Mouse (Mus musculus) liver, adult 2 months (tissue): ENCODE measurements at regions not wholly inside any gene's neighbourhood (a gene's known extent, or its start where the extent isn't known, plus 50 kb on each side); places are given as distances from the start of the nearest gene placed in this dataset.

Experiments
- DNase-seq: peaks from one replicate; pipeline ENCODE4 v3.0.0-alpha.2; 2011; ENCODE audit warnings: low read depth, low spot score; ENCODE audit errors: extremely low read depth
- H3K27ac ChIP-seq: fragments of 200-500 bp; replicated peaks from 2 replicates; pipeline ENCODE4 v1.5.1; 2012; ENCODE audit warnings: low read depth, mild to moderate bottlenecking, control low read depth, inconsistent platforms, low read length; ENCODE audit not compliant: insufficient read depth
- H3K27me3 ChIP-seq: fragments of 200-500 bp; 2 replicates; pipeline ENCODE4 v1.6.1; 2012; ENCODE audit warnings: mild to moderate bottlenecking, moderate library complexity, low read length, inconsistent platforms; ENCODE audit not compliant: control insufficient read depth, insufficient read depth
- H3K36me3 ChIP-seq: fragments of 200-500 bp; 2 replicates; pipeline ENCODE4 v1.6.1; 2012; ENCODE audit warnings: low read length, inconsistent platforms; ENCODE audit not compliant: control insufficient read depth, insufficient read depth
- H3K4me1 ChIP-seq: fragments of 200-500 bp; 2 replicates; pipeline ENCODE4 v1.6.1; 2011; ENCODE audit warnings: low read length; ENCODE audit not compliant: control insufficient read depth, insufficient read depth
- H3K4me3 ChIP-seq: fragments of 200-500 bp; 2 replicates; pipeline ENCODE4 v1.5.1; 2011; ENCODE audit warnings: low read depth, mild to moderate bottlenecking, control low read depth, low read length, moderate library complexity; ENCODE audit not compliant: insufficient read depth
- H3K79me2 ChIP-seq: fragments of 200-500 bp; 2 replicates; pipeline ENCODE4 v1.6.1; 2012; ENCODE audit warnings: inconsistent platforms, mild to moderate bottlenecking, low read length, moderate library complexity; ENCODE audit not compliant: control insufficient read depth, insufficient read depth
- H3K9ac ChIP-seq: fragments of 200-500 bp; 2 replicates; pipeline ENCODE4 v1.6.1; 2012; ENCODE audit warnings: low read depth, mild to moderate bottlenecking, control low read depth, inconsistent platforms, low read length
- CTCF ChIP-seq: fragments of 200-500 bp; IDR thresholded peaks from 2 replicates; pipeline ENCODE4 v1.5.1; 2011; ENCODE audit warnings: low read depth, low read length, control low read depth
- POLR2A ChIP-seq: fragments of 200-500 bp; IDR thresholded peaks from 2 replicates; pipeline ENCODE4 v1.6.1; 2011; ENCODE audit warnings: low read length, control low read depth; ENCODE audit not compliant: insufficient read depth; ENCODE audit errors: extremely low read depth
- WGBS: fragments of 180-500 bp; shearing (Covaris S2); methylation state at CpG from one replicate; pipeline ENCODE4 v1.1.7; 2018; 5-methylcytosine and 5-hydroxymethylcytosine counted together

DNA sequence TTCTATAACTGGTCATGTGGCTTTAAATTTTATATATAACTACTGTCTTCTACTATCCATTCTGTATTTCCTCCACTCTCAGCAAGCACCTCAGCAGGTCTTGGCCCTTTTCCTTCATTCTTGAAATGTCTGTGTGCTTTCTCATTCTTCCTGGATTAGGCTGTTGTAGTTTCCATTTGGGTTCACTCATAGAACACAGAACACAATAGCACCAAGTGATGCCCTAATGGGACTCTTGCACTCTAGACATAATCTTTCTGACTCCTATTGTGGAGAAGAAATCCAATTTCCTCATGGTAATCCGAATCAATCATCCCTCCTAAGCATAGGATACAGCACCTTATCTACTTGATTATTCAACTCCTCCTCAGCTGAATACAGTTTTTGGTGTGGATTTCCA, 667.2 kb downstream of the Gm6685 start:
- Histone ChIP-seq H3K4me3 (no peak overlapping the region), H3K79me2 (no peaks in the 10 kb centered on the region), H3K36me3 (no peaks in the 10 kb centered on the region), H3K27ac (no peak overlapping the region), H3K27me3 (no peaks in the 10 kb centered on the region), H3K4me1 (no peaks in the 10 kb centered on the region), H3K9ac (no peak overlapping the region)
- no peak for DNase-seq
- TF ChIP-seq POLR2A: no peak
- no peak for TF ChIP-seq CTCF
- WGBS: 25% methylated on average over 1 of the region's 1 CpGs
